Mouse (Mus musculus): ENCODE results near the gene Npas2.

Gene Npas2

GRCm38 (mm10) chr1:39410085-39410821 is 216.7 kb downstream of the Npas2 start:
- no peak for DNase-seq (ENCODE audit: low read depth, low spot score)
